Mouse (Mus musculus): ENCODE data around the gene Rhpn2. TPM values are rescaled to one million over a fixed set of nuclear protein-coding genes. Genes with fewer than 3 reads are reported as not detected.

The Rhpn2 gene
- total RNA-seq, 4 experiments from 2014 or later, result 6.2 to 7.6 (median 7.3) TPM

GRCm38 (mm10) chr7:35386525-35386952 lies 52.6 kb downstream of the Rhpn2 start:
- no peak for DNase-seq (ENCODE audit: low spot score in 2 of 2)

- no peak for DNase-seq (ENCODE audit: low spot score in 2 of 2)
Observed at GRCm38 (mm10) chr7:35388694-35389093, 54.7 kb downstream of the Rhpn2 start.

- no peak for DNase-seq (ENCODE audit: low spot score in 2 of 2)
Observed at GRCm38 (mm10) chr7:35392935-35393334, 59.0 kb downstream of the Rhpn2 start.

GRCm38 (mm10) chr7:35395734-35396456 lies 61.9 kb downstream of the Rhpn2 start:
- no peak for DNase-seq (ENCODE audit: low spot score in 2 of 2)

- peak; percentile 97 for DNase-seq (ENCODE audit: low spot score in 2 of 2)
Observed at GRCm38 (mm10) chr7:35396542-35397168, 62.7 kb downstream of the Rhpn2 start, which contains the start of the genes Faap24 and Cep89. Gene Faap24 (minus strand): TSS chr7:35396836. Gene Cep89 (plus strand): TSS chr7:35397035.

- no peak for DNase-seq (ENCODE audit: low spot score in 2 of 2)
Observed at GRCm38 (mm10) chr7:35401169-35401568, 67.2 kb downstream of the Rhpn2 start.

- DNase-seq (ENCODE audit: low spot score in 2 of 2), result no peak
Observed at GRCm38 (mm10) chr7:35415226-35415625, 81.3 kb downstream of the Rhpn2 start.

GRCm38 (mm10) chr7:35415801-35416653 lies 82.1 kb downstream of the Rhpn2 start:
- no peak for DNase-seq (ENCODE audit: low spot score in 2 of 2)

- no peak for DNase-seq (ENCODE audit: low spot score in 2 of 2)
Observed at GRCm38 (mm10) chr7:35416654-35416948, 82.6 kb downstream of the Rhpn2 start.

- no peak for DNase-seq (ENCODE audit: low spot score in 2 of 2)
Observed at GRCm38 (mm10) chr7:35423071-35423470, 89.1 kb downstream of the Rhpn2 start.

- DNase-seq (ENCODE audit: low spot score in 2 of 2), result no peak
Observed at GRCm38 (mm10) chr7:35428146-35428545, 94.2 kb downstream of the Rhpn2 start.

GRCm38 (mm10) chr7:35435266-35435665 lies 101.3 kb downstream of the Rhpn2 start:
- DNase-seq (ENCODE audit: low spot score in 2 of 2), result no peak

Other genes with a start within 250 kb of the Rhpn2 start
- 10 to 100 TPM; 15.4 to 55.7 (median 30.3) TPM for gene Cebpa, start 214.9 kb upstream of the Rhpn2 start, total RNA-seq (2022)
- 10 to 100 TPM; 34.9 to 45.2 (median 40.4) TPM for gene Slc7a10, start 147.8 kb upstream of the Rhpn2 start, total RNA-seq (2022)
- 10 to 100 TPM; 69.0 to 77.4 (median 72.4) TPM for gene Lrp3, start 118.7 kb upstream of the Rhpn2 start, total RNA-seq (2022)
- gene Gpatch1, start 15.7 kb upstream of the Rhpn2 start, total RNA-seq (2022), result 10 to 100 TPM; 25.3 to 30.4 (median 26.5) TPM
- gene Faap24, start 62.7 kb downstream of the Rhpn2 start, total RNA-seq (2022), result 1 to 10 TPM; 4.0 to 5.9 (median 5.6) TPM
- 10 to 100 TPM; 14.4 to 31.0 (median 19.2) TPM for gene Cep89, start 62.9 kb downstream of the Rhpn2 start, total RNA-seq (2022)
- not detected for gene Slc7a9, start 114.6 kb downstream of the Rhpn2 start, total RNA-seq (2022)
- 1 to 10 TPM in 3 of 4 experiments, under 1 TPM in 1; 0.23 to 1.7 (median 1.2) TPM for gene Tdrd12, start 203.6 kb downstream of the Rhpn2 start, total RNA-seq (2022)
- 10 to 100 TPM; 65.4 to 80.5 (median 73.1) TPM for gene Nudt19, start 222.1 kb downstream of the Rhpn2 start, total RNA-seq (2022)